ENCODE assay signal across 10 mouse cellular contexts in genomic region chr8:3211456-3211855, GRCm38 (mm10).
DNase-seq lines count a peak whose midpoint lies in the region; ATAC-seq and TF ChIP-seq lines count a peak whose summit lies in the region.
"Had no signal": no experiment of that assay in that cellular context is flagged by ENCODE, and none has a peak within 500 bp of the region (broad histone marks: within the 10 kb centered on the region; RNA-seq: fewer than 3 reads in every experiment).

No protein-coding gene starts in this region.

- no peaks in the 10 kb centered on the region; the same call in 1 of the 2 replicates for H3K36me3 ChIP-seq in forebrain, postnatal 0 days (ENCODE audit: insufficient read depth)
- H3K36me3 ChIP-seq in forebrain, embryonic 11.5 days (ENCODE audit: control insufficient read depth, insufficient read depth, low read length): no peaks in the 10 kb centered on the region; the same call in 1 of the 2 replicates
- H3K36me3 ChIP-seq in kidney, postnatal 0 days (ENCODE audit: insufficient read depth, low read length): 0 out of 2 replicates have a peak, but pooled peaks cover 6% of the 10 kb centered on the region
- H3K36me3 ChIP-seq: stomach, embryonic 15.5 days had no signal

- H3K4me1 ChIP-seq in forebrain, postnatal 0 days (ENCODE audit: insufficient read depth): no peaks in the 10 kb centered on the region
- no peaks in the 10 kb centered on the region for H3K4me1 ChIP-seq in forebrain, embryonic 11.5 days (replicated peaks; ENCODE audit: control insufficient read depth, insufficient read depth, low read length)
- peaks cover 16% of the 10 kb centered on the region; the same call in 1 of the 2 replicates for H3K4me1 ChIP-seq in kidney, postnatal 0 days (replicated peaks; ENCODE audit: insufficient read depth, low read length)

- TF ChIP-seq CTCF in forebrain, postnatal 0 days (IDR thresholded peaks at IDR 0.05; ENCODE audit: low read depth): no peak
- no peak for TF ChIP-seq CTCF in kidney, postnatal 0 days (IDR thresholded peaks at IDR 0.05; ENCODE audit: low read depth)

- 0 out of 2 replicates have a peak, but pooled peaks have one; percentile 26 for ATAC-seq in forebrain, postnatal 0 days
- no peak for ATAC-seq in forebrain, embryonic 11.5 days (replicated peaks; ENCODE audit: low FRiP score)
- ATAC-seq in kidney, postnatal 0 days (replicated peaks; ENCODE audit: low FRiP score, low read depth): 0 out of 2 replicates have a peak, but pooled peaks have one; percentile 13
- no peak for ATAC-seq in erythroblast, adult 5-6 weeks (replicated peaks; ENCODE audit: low FRiP score, poor library complexity, severe bottlenecking)

- H3K9me3 ChIP-seq in forebrain, postnatal 0 days (ENCODE audit: low read length): no peaks in the 10 kb centered on the region
- no peaks in the 10 kb centered on the region for H3K9me3 ChIP-seq in forebrain, embryonic 11.5 days (ENCODE audit: control insufficient read depth, low read length)
- H3K9me3 ChIP-seq in kidney, postnatal 0 days (replicated peaks; ENCODE audit: low read length): no peaks in the 10 kb centered on the region
- H3K9me3 ChIP-seq: stomach, embryonic 15.5 days had no signal

- no peak overlapping the region for H3K9ac ChIP-seq in forebrain, postnatal 0 days
- H3K9ac ChIP-seq in forebrain, embryonic 11.5 days (ENCODE audit: low read length): no peak overlapping the region
- H3K9ac ChIP-seq in kidney, postnatal 0 days (ENCODE audit: low read depth, low read length): no peak overlapping the region
- H3K9ac ChIP-seq: stomach, embryonic 15.5 days had no signal

- 69% methylated on average over 9 of the region's 9 CpGs for WGBS in forebrain, postnatal 0 days
- WGBS in forebrain, embryonic 11.5 days: 87% methylated on average over 9 of the region's 9 CpGs
- WGBS in kidney, postnatal 0 days: 56% methylated on average over 9 of the region's 9 CpGs

- no peak overlapping the region for H3K4me2 ChIP-seq in forebrain, postnatal 0 days (ENCODE audit: low read depth)
- no peak overlapping the region for H3K4me2 ChIP-seq in forebrain, embryonic 11.5 days (ENCODE audit: low read depth, low read length, severe bottlenecking)
- H3K4me2 ChIP-seq in kidney, postnatal 0 days (ENCODE audit: low read length): no peak overlapping the region
- H3K4me2 ChIP-seq: stomach, embryonic 15.5 days had no signal

- no peak overlapping the region for H3K27ac ChIP-seq in forebrain, postnatal 0 days (ENCODE audit: low read depth, low read length)
- H3K27ac ChIP-seq in forebrain, embryonic 11.5 days (ENCODE audit: low read depth, low read length): no peak overlapping the region
- H3K27ac ChIP-seq in kidney, postnatal 0 days: no peak overlapping the region
- H3K27ac ChIP-seq: stomach, embryonic 15.5 days had no signal

- H3K27me3 ChIP-seq in forebrain, postnatal 0 days (ENCODE audit: insufficient read depth, low read length): no peaks in the 10 kb centered on the region
- no peaks in the 10 kb centered on the region for H3K27me3 ChIP-seq in forebrain, embryonic 11.5 days (ENCODE audit: control insufficient read depth, insufficient read depth, low read length)
- H3K27me3 ChIP-seq in kidney, postnatal 0 days (ENCODE audit: insufficient read depth, low read length): no peaks in the 10 kb centered on the region
- H3K27me3 ChIP-seq: CH12.LX; stomach, embryonic 15.5 days had no signal

- DNase-seq in forebrain, postnatal 0 days: peak; percentile 16
- DNase-seq in forebrain, embryonic 11.5 days (ENCODE audit: low spot score): no peak
- peak; percentile 62 for DNase-seq in NIH3T3 (ENCODE audit: low read depth)
- DNase-seq in cerebellum, postnatal 25 days: peak; percentile 51 to 55
- peak; percentile 47 for DNase-seq in kidney, postnatal 0 days (ENCODE audit: low spot score)
- no peak for DNase-seq in spleen, postnatal 36 days (ENCODE audit: low spot score in 2 of 2)
- DNase-seq in urinary bladder, postnatal 25 days (ENCODE audit: low spot score): no peak

- H3K4me3 ChIP-seq in forebrain, postnatal 0 days (ENCODE audit: low read depth, low read length): no peak overlapping the region
- H3K4me3 ChIP-seq in forebrain, embryonic 11.5 days (ENCODE audit: low read depth, low read length): no peak overlapping the region
- no peak overlapping the region for H3K4me3 ChIP-seq in kidney, postnatal 0 days (replicated peaks; ENCODE audit: low read depth, low read length)
- H3K4me3 ChIP-seq: stomach, embryonic 15.5 days had no signal

Comparison
In these comparisons a context has a peak if more than half of its experiments do, and no peak if none do; other contexts are left out.
1. ATAC-seq: peak in forebrain, postnatal 0 days (single experiment) and kidney, postnatal 0 days (single experiment); none in forebrain, embryonic 11.5 days (single experiment) and erythroblast, adult 5-6 weeks (single experiment).
2. DNase-seq: peak in forebrain, postnatal 0 days (single experiment), NIH3T3 (single experiment), cerebellum, postnatal 25 days (2 of 2) and kidney, postnatal 0 days (single experiment); none in forebrain, embryonic 11.5 days (single experiment), spleen, postnatal 36 days (0 of 2) and urinary bladder, postnatal 25 days (single experiment).